Mouse (Mus musculus) midbrain, embryonic 11.5 days (tissue): ENCODE results near the gene Hoxb7. TPM values are rescaled to one million over a fixed set of nuclear protein-coding genes. Genes with fewer than 3 reads are reported as not detected.

ENCODE experiments used
- ATAC-seq: fragments of 200-750 bp; cut with Nextera tagmentation; 2 replicates; pipeline ENCODE4 v1.8.0; 2017; ENCODE audit warnings: moderate TSS enrichment, moderate library complexity; ENCODE audit not compliant: low FRiP score
- DNase-seq: peaks from one replicate; pipeline ENCODE4 v3.0.0; 2015; ENCODE audit warnings: low spot score; ENCODE audit errors: missing footprints
- H3K27ac ChIP-seq: fragments of 300-500 bp; sonication (generic); 2 replicates; pipeline ENCODE4 v1.5.1; 2014; ENCODE audit warnings: low read depth, low read length
- H3K27me3 ChIP-seq: fragments of 300-500 bp; sonication (generic); 2 replicates; pipeline ENCODE4 v1.6.1; 2014; ENCODE audit warnings: mild to moderate bottlenecking, low read length, moderate library complexity, mixed read lengths; ENCODE audit not compliant: control insufficient read depth, insufficient read depth
- H3K36me3 ChIP-seq: fragments of 300-500 bp; sonication (generic); 2 replicates; pipeline ENCODE4 v1.6.1; 2014; ENCODE audit warnings: mild to moderate bottlenecking, low read length, moderate library complexity, mixed read lengths; ENCODE audit not compliant: control insufficient read depth, insufficient read depth
- H3K4me1 ChIP-seq: fragments of 300-500 bp; sonication (generic); 2 replicates; pipeline ENCODE4 v1.6.1; 2014; ENCODE audit warnings: low read length; ENCODE audit not compliant: control insufficient read depth, insufficient read depth
- H3K4me2 ChIP-seq: fragments of 300-500 bp; sonication (generic); 2 replicates; pipeline ENCODE4 v1.6.1; 2014; ENCODE audit warnings: mild to moderate bottlenecking, moderate library complexity
- H3K4me3 ChIP-seq: fragments of 300-500 bp; sonication (generic); 2 replicates; pipeline ENCODE4 v1.5.1; 2014; ENCODE audit warnings: low read depth, low read length
- H3K9ac ChIP-seq: fragments of 300-500 bp; sonication (generic); 2 replicates; pipeline ENCODE4 v1.6.1; 2014; ENCODE audit warnings: low read length
- H3K9me3 ChIP-seq: fragments of 300-500 bp; sonication (generic); 2 replicates; pipeline ENCODE4 v1.6.1; 2016; ENCODE audit warnings: low read length; ENCODE audit not compliant: control insufficient read depth
- WGBS: fragments of 180-500 bp; shearing (Covaris S2); extraction: QIAGEN DNeasy Blood & Tissue Kit; methylation state at CpG from one replicate; pipeline ENCODE4 v1.1.7; 2014; 5-methylcytosine and 5-hydroxymethylcytosine counted together
- polyA plus RNA-seq: library from polyadenylated mRNA; unstranded; fragments of >200 nt; fragmentation: Nextera tagmentation; extraction: Ambion mirVana; gene quantifications from 2 replicates; pipeline ENCODE4 v1.2.1, GENCODE M21; 2014

Hoxb7 gene
- polyA plus RNA-seq, 1 experiment from 2014 or later: not detected

- under 1% methylated on average over 44 of the region's 45 CpGs for WGBS
- peaks cover 100% of the 10 kb centered on the region for H3K27me3 ChIP-seq
- no peak for DNase-seq
- H3K4me2 ChIP-seq: peak overlapping the region; percentile 39
- H3K4me3 ChIP-seq: peak overlapping the region; percentile 24
- no peaks in the 10 kb centered on the region for H3K9me3 ChIP-seq
- H3K9ac ChIP-seq: no peak overlapping the region
- H3K4me1 ChIP-seq: peaks cover 5% of the 10 kb centered on the region
- no peaks in the 10 kb centered on the region for H3K36me3 ChIP-seq
- H3K27ac ChIP-seq: no peak overlapping the region
- no peak; the same call in 1 of the 2 replicates for ATAC-seq
Measured at GRCm38 (mm10) chr11:96318368-96319070, 32.1 kb downstream of the Hoxb7 start.

- H3K9ac ChIP-seq: no peak overlapping the region
- H3K4me3 ChIP-seq: peak overlapping the region; percentile 24
- H3K27me3 ChIP-seq: peaks cover 100% of the 10 kb centered on the region
- WGBS: under 1% methylated on average over 34 of the region's 34 CpGs
- no peak for ATAC-seq
- peaks cover 5% of the 10 kb centered on the region for H3K4me1 ChIP-seq
- peak overlapping the region; percentile 39 for H3K4me2 ChIP-seq
- no peak overlapping the region for H3K27ac ChIP-seq
- peak; percentile 94 for DNase-seq
- H3K36me3 ChIP-seq: no peaks in the 10 kb centered on the region
- no peaks in the 10 kb centered on the region for H3K9me3 ChIP-seq
Measured at GRCm38 (mm10) chr11:96319071-96319902, 32.9 kb downstream of the Hoxb7 start.

GRCm38 (mm10) chr11:96319910-96320309, 33.5 kb downstream of the Hoxb7 start:
- H3K4me3 ChIP-seq: no peak overlapping the region
- no peak for ATAC-seq
- H3K9me3 ChIP-seq: no peaks in the 10 kb centered on the region
- no peaks in the 10 kb centered on the region for H3K36me3 ChIP-seq
- no peak overlapping the region for H3K27ac ChIP-seq
- H3K27me3 ChIP-seq: peaks cover 100% of the 10 kb centered on the region
- peaks cover 5% of the 10 kb centered on the region for H3K4me1 ChIP-seq
- H3K9ac ChIP-seq: no peak overlapping the region
- WGBS: under 1% methylated on average over 28 of the region's 29 CpGs
- DNase-seq: no peak
- H3K4me2 ChIP-seq: no peak overlapping the region

- no peaks in the 10 kb centered on the region for H3K36me3 ChIP-seq
- 2% methylated on average over 17 of the region's 17 CpGs for WGBS
Measured at GRCm38 (mm10) chr11:96320688-96321087, 34.3 kb downstream of the Hoxb7 start.

GRCm38 (mm10) chr11:96321846-96322245, 35.4 kb downstream of the Hoxb7 start:
- no peak for DNase-seq
- 8% methylated on average over 5 of the region's 5 CpGs for WGBS
- H3K4me1 ChIP-seq: peaks cover 5% of the 10 kb centered on the region
- H3K36me3 ChIP-seq: no peaks in the 10 kb centered on the region
- ATAC-seq: no peak
- no peak overlapping the region for H3K9ac ChIP-seq
- H3K27ac ChIP-seq: no peak overlapping the region
- H3K27me3 ChIP-seq: peaks cover 100% of the 10 kb centered on the region
- no peaks in the 10 kb centered on the region for H3K9me3 ChIP-seq
- H3K4me3 ChIP-seq: no peak overlapping the region
- H3K4me2 ChIP-seq: no peak overlapping the region

More at GRCm38 (mm10) chr11:96320688-96321087, 34.3 kb downstream of the Hoxb7 start:
- Histone ChIP-seq H3K9ac (no peak overlapping the region), H3K4me2 (no peak overlapping the region), H3K4me1 (peaks cover 5% of the 10 kb centered on the region), H3K27ac (no peak overlapping the region), H3K9me3 (no peaks in the 10 kb centered on the region), H3K27me3 (peaks cover 100% of the 10 kb centered on the region), H3K4me3 (no peak overlapping the region)
- DNase-seq: no peak
- no peak for ATAC-seq

- ATAC-seq (no peak), DNase-seq (no peak)
- Histone ChIP-seq H3K4me3 (no peak overlapping the region), H3K9ac (no peak overlapping the region), H3K27me3 (peaks cover 100% of the 10 kb centered on the region), H3K27ac (no peak overlapping the region), H3K4me1 (peaks cover 5% of the 10 kb centered on the region), H3K36me3 (no peaks in the 10 kb centered on the region), H3K9me3 (no peaks in the 10 kb centered on the region), H3K4me2 (no peak overlapping the region)
- 5% methylated on average over 6 of the region's 6 CpGs for WGBS
Measured at GRCm38 (mm10) chr11:96322738-96323137, 36.3 kb downstream of the Hoxb7 start.

GRCm38 (mm10) chr11:96323154-96323553, 36.7 kb downstream of the Hoxb7 start, which contains the start of gene Hoxb3:
TSS of gene Hoxb3 (plus strand) at chr11:96323326.
- 1% methylated on average over 10 of the region's 10 CpGs for WGBS
- Histone ChIP-seq H3K4me2 (no peak within 1 kb of the TSS), H3K9me3 (no peaks in the 10 kb centered on the region), H3K27me3 (peaks cover 100% of the 10 kb centered on the region), H3K27ac (no peak within 1 kb of the TSS), H3K9ac (no peak within 1 kb of the TSS), H3K4me3 (no peak within 1 kb of the TSS), H3K4me1 (peaks cover 5% of the 10 kb centered on the region), H3K36me3 (no peaks in the 10 kb centered on the region)
- DNase-seq: no peak
- ATAC-seq: no peak

- Histone ChIP-seq H3K36me3 (no peaks in the 10 kb centered on the region), H3K27ac (no peak overlapping the region), H3K4me2 (no peak overlapping the region), H3K4me1 (peaks cover under 1% of the 10 kb centered on the region; the same call in 1 of the 2 replicates), H3K4me3 (no peak overlapping the region), H3K9me3 (no peaks in the 10 kb centered on the region), H3K9ac (no peak overlapping the region), H3K27me3 (peaks cover 100% of the 10 kb centered on the region)
- DNase-seq: no peak
- ATAC-seq: no peak
- 1% methylated on average over 5 of the region's 5 CpGs for WGBS
Measured at GRCm38 (mm10) chr11:96324125-96324524, 37.7 kb downstream of the Hoxb7 start.

- Histone ChIP-seq H3K4me2 (no peak overlapping the region), H3K27ac (no peak overlapping the region)
- 2% methylated on average over 8 of the region's 8 CpGs for WGBS
Measured at GRCm38 (mm10) chr11:96324965-96325364, 38.5 kb downstream of the Hoxb7 start.

More at GRCm38 (mm10) chr11:96324965-96325364, 38.5 kb downstream of the Hoxb7 start:
- ATAC-seq: no peak
- H3K27me3 ChIP-seq: peaks cover 100% of the 10 kb centered on the region
- H3K9ac ChIP-seq: no peak overlapping the region
- no peaks in the 10 kb centered on the region for H3K36me3 ChIP-seq
- H3K9me3 ChIP-seq: no peaks in the 10 kb centered on the region
- H3K4me1 ChIP-seq: no peaks in the 10 kb centered on the region
- H3K4me3 ChIP-seq: no peak overlapping the region
- DNase-seq: no peak
